Mouse (Mus musculus): Measurements from ENCODE around the gene Zmat3.

DNA sequence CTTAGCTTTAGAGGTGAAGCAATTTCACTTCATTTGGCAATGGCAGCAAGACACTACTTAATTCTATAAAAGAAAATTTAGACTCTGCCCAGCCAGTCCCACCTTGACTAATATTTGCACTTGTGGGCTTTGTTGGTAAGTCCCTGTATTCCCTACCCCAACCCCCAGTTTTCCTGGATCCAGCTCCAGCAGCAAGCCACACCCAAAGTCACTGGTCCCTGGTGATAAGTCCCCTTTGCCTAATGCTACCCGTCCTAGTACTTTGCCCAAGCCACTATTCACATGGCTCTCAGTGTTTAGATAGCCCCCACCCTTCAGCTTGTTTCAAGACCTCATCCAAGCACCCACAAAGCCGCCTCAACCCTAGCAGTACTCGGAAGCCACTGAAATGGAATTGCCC lies 15.7 kb upstream of the Zmat3 start:
- TF ChIP-seq GATA1 (IDR thresholded peaks at IDR 0.05; ENCODE audit: borderline replicate concordance, low read length): no peak
- no peak for TF ChIP-seq FLI1 (IDR thresholded peaks at IDR 0.05; ENCODE audit: low read length)

Data from megakaryocyte, embryonic 14.5 days (primary cell).